Mouse (Mus musculus) neural tube, embryonic 15.5 days (tissue): ENCODE measurements at regions not wholly inside any gene's neighbourhood (a gene's known extent, or its start where the extent isn't known, plus 50 kb on each side); places are given as distances from the start of the nearest gene placed in this dataset.

Experiments used
- ATAC-seq: fragments of 200-750 bp; cut with Nextera tagmentation; 2 replicates; pipeline ENCODE4 v1.8.0; 2017; ENCODE audit warnings: mild to moderate bottlenecking, moderate TSS enrichment, moderate library complexity; ENCODE audit not compliant: low FRiP score
- H3K27ac ChIP-seq: fragments of 300-500 bp; sonication (generic); replicated peaks from 2 replicates; pipeline ENCODE4 v1.5.1; 2015; ENCODE audit warnings: mild to moderate bottlenecking, inconsistent platforms
- H3K27me3 ChIP-seq: fragments of 300-500 bp; sonication (generic); replicated peaks from 2 replicates; pipeline ENCODE4 v1.6.1; 2015; ENCODE audit warnings: inconsistent platforms
- H3K36me3 ChIP-seq: fragments of 300-500 bp; sonication (generic); 2 replicates; pipeline ENCODE4 v1.6.1; 2015; ENCODE audit warnings: inconsistent platforms
- H3K4me1 ChIP-seq: fragments of 300-500 bp; sonication (generic); 2 replicates; pipeline ENCODE4 v1.6.1; 2015; ENCODE audit warnings: inconsistent platforms
- H3K4me2 ChIP-seq: fragments of 300-500 bp; sonication (generic); 2 replicates; pipeline ENCODE4 v1.6.1; 2015; ENCODE audit warnings: inconsistent platforms, mild to moderate bottlenecking, moderate library complexity
- H3K4me3 ChIP-seq: fragments of 300-500 bp; sonication (generic); replicated peaks from 2 replicates; pipeline ENCODE4 v1.5.1; 2015; ENCODE audit warnings: mild to moderate bottlenecking, inconsistent platforms
- H3K9ac ChIP-seq: fragments of 300-500 bp; sonication (generic); replicated peaks from 2 replicates; pipeline ENCODE4 v1.6.1; 2015; ENCODE audit warnings: mild to moderate bottlenecking, inconsistent platforms
- H3K9me3 ChIP-seq: fragments of 300-500 bp; sonication (generic); replicated peaks from 2 replicates; pipeline ENCODE4 v1.6.1; 2016; ENCODE audit warnings: inconsistent platforms
- WGBS: fragments of 180-500 bp; shearing (Covaris S2); methylation state at CpG from one replicate; pipeline ENCODE4 v1.1.7; 2015; ENCODE audit warnings: mixed read lengths; 5-methylcytosine and 5-hydroxymethylcytosine counted together

- Histone ChIP-seq H3K9me3 (no peaks in the 10 kb centered on the region), H3K4me1 (no peaks in the 10 kb centered on the region), H3K27ac (no peak overlapping the region), H3K27me3 (no peaks in the 10 kb centered on the region), H3K36me3 (no peaks in the 10 kb centered on the region), H3K4me2 (no peak overlapping the region), H3K9ac (no peak overlapping the region), H3K4me3 (no peak overlapping the region)
- WGBS: 87% methylated on average over 8 of the region's 8 CpGs
- ATAC-seq: no peak
These were observed 95.5 kb upstream of the Cpm start for GRCm38 (mm10) chr10:117533541-117534386.

GRCm38 (mm10) chr10:117532750-117533540 is 96.4 kb upstream of the Cpm start:
- no peak for ATAC-seq
- no peaks in the 10 kb centered on the region for H3K9me3 ChIP-seq
- no peak overlapping the region for H3K9ac ChIP-seq
- H3K4me1 ChIP-seq: no peaks in the 10 kb centered on the region
- no peak overlapping the region for H3K4me2 ChIP-seq
- 91% methylated on average over 1 of the region's 1 CpGs for WGBS
- H3K36me3 ChIP-seq: no peaks in the 10 kb centered on the region
- no peaks in the 10 kb centered on the region for H3K27me3 ChIP-seq
- H3K27ac ChIP-seq: no peak overlapping the region
- no peak overlapping the region for H3K4me3 ChIP-seq

GRCm38 (mm10) chr10:117531798-117532747 is 97.2 kb upstream of the Cpm start:
- 73% methylated on average over 17 of the region's 17 CpGs for WGBS
- no peaks in the 10 kb centered on the region for H3K36me3 ChIP-seq
- no peaks in the 10 kb centered on the region for H3K27me3 ChIP-seq
- H3K4me2 ChIP-seq: no peak overlapping the region
- H3K9ac ChIP-seq: no peak overlapping the region
- no peak overlapping the region for H3K4me3 ChIP-seq
- no peak overlapping the region for H3K27ac ChIP-seq
- no peak for ATAC-seq
- H3K9me3 ChIP-seq: no peaks in the 10 kb centered on the region
- H3K4me1 ChIP-seq: no peaks in the 10 kb centered on the region

- no peaks in the 10 kb centered on the region for H3K36me3 ChIP-seq
- H3K4me1 ChIP-seq: no peaks in the 10 kb centered on the region
- no peaks in the 10 kb centered on the region for H3K9me3 ChIP-seq
- H3K9ac ChIP-seq: no peak overlapping the region
- no peak for ATAC-seq
- no peaks in the 10 kb centered on the region for H3K27me3 ChIP-seq
- no peak overlapping the region for H3K4me3 ChIP-seq
- WGBS: 89% methylated on average over 10 of the region's 10 CpGs
- H3K27ac ChIP-seq: no peak overlapping the region
- no peak overlapping the region for H3K4me2 ChIP-seq
These were observed 98.3 kb upstream of the Cpm start for GRCm38 (mm10) chr10:117530859-117531602.

GRCm38 (mm10) chr10:117530007-117530858 is 99.1 kb upstream of the Cpm start:
- Histone ChIP-seq H3K4me3 (no peak overlapping the region), H3K9ac (no peak overlapping the region), H3K4me2 (no peak overlapping the region), H3K4me1 (no peaks in the 10 kb centered on the region), H3K27ac (no peak overlapping the region), H3K9me3 (no peaks in the 10 kb centered on the region), H3K36me3 (no peaks in the 10 kb centered on the region), H3K27me3 (no peaks in the 10 kb centered on the region)
- WGBS: 75% methylated on average over 15 of the region's 15 CpGs
- ATAC-seq: no peak

GRCm38 (mm10) chr10:117529269-117530006 is 99.9 kb upstream of the Cpm start:
- Histone ChIP-seq H3K27me3 (no peaks in the 10 kb centered on the region), H3K27ac (no peak overlapping the region), H3K9me3 (no peaks in the 10 kb centered on the region), H3K9ac (no peak overlapping the region), H3K4me1 (no peaks in the 10 kb centered on the region), H3K36me3 (no peaks in the 10 kb centered on the region), H3K4me2 (no peak overlapping the region), H3K4me3 (no peak overlapping the region)
- ATAC-seq: no peak
- WGBS: 71% methylated on average over 7 of the region's 7 CpGs

- no peaks in the 10 kb centered on the region for H3K27me3 ChIP-seq
- no peak overlapping the region for H3K4me3 ChIP-seq
- no peak for ATAC-seq
- H3K36me3 ChIP-seq: no peaks in the 10 kb centered on the region
- no peaks in the 10 kb centered on the region for H3K9me3 ChIP-seq
- H3K4me1 ChIP-seq: no peaks in the 10 kb centered on the region
- WGBS: 83% methylated on average over 8 of the region's 8 CpGs
- H3K9ac ChIP-seq: no peak overlapping the region
- no peak overlapping the region for H3K4me2 ChIP-seq
- no peak overlapping the region for H3K27ac ChIP-seq
These were observed 100.6 kb upstream of the Cpm start for GRCm38 (mm10) chr10:117528575-117529268.

GRCm38 (mm10) chr10:117527979-117528378 is 101.3 kb upstream of the Cpm start:
- Histone ChIP-seq H3K9me3 (no peaks in the 10 kb centered on the region), H3K27ac (no peak overlapping the region), H3K27me3 (no peaks in the 10 kb centered on the region), H3K9ac (no peak overlapping the region), H3K4me3 (no peak overlapping the region), H3K4me1 (no peaks in the 10 kb centered on the region), H3K36me3 (no peaks in the 10 kb centered on the region), H3K4me2 (no peak overlapping the region)
- ATAC-seq: no peak
- 93% methylated on average over 6 of the region's 6 CpGs for WGBS

- no peak for ATAC-seq
- H3K4me3 ChIP-seq: no peak overlapping the region
- H3K9ac ChIP-seq: no peak overlapping the region
- H3K27me3 ChIP-seq: no peaks in the 10 kb centered on the region
- H3K36me3 ChIP-seq: no peaks in the 10 kb centered on the region
- WGBS: 92% methylated on average over 5 of the region's 5 CpGs
- no peak overlapping the region for H3K4me2 ChIP-seq
- H3K9me3 ChIP-seq: no peaks in the 10 kb centered on the region
- no peak overlapping the region for H3K27ac ChIP-seq
- no peaks in the 10 kb centered on the region for H3K4me1 ChIP-seq
These were observed 102.1 kb upstream of the Cpm start for GRCm38 (mm10) chr10:117527243-117527642.
